Mouse (Mus musculus) liver, embryonic 14.5 days (tissue): ENCODE data around the gene Mylk.

Experiments used
- CTCF ChIP-seq: IDR thresholded peaks from 2 replicates; pipeline ENCODE4 v1.5.1; 2016; ENCODE audit warnings: antibody characterized with exemption, low read depth, control low read depth
- EP300 ChIP-seq: IDR thresholded peaks from 2 replicates; pipeline ENCODE4 v1.6.1; 2016; ENCODE audit warnings: antibody characterized with exemption, low read depth

DNA sequence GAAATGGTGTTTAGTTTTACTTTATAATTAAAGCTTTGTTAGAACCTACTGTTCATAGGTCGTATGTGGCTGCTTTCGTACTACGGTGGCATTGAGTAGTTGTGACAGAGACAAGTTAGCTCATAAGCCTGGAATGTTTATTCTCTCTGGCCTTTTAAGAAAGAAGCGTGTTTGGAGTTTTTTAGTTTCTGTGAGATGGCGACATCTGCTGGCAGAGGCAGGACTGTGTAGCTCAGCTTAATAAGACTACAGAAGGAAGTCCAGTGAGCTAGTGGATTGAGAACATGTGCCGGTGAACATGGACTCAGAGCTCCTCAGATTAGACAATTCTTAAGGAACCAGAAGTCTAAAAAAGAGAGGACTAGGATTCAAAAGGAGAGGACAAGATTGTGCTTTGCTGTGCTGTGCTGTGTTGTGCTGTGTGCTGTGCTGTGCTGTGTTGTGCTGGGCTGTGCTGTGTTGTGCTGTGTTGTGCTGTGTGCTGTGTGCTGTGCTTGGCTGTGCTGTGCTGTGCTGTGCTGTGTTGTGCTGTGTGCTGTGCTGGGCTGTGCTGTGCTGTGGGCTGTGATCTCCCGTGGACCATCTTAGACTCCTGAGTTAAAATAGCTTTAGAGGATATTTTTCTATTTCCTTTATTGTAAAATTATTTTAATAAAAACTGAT is 44.7 kb upstream of the Mylk start:
- peak; percentile 68 for TF ChIP-seq CTCF
- no peak for TF ChIP-seq EP300
